Mouse (Mus musculus) CH12.LX (cell line): ENCODE measurements around the gene Hspbp1. TPM values are rescaled to one million over a fixed set of nuclear protein-coding genes. Genes with fewer than 3 reads are reported as not detected.
A peak's percentile ranks its signal among the peaks of the same experiment; 100 is the strongest.

Experiments
- DNase-seq: peaks from one replicate; pipeline ENCODE4 v3.0.0-alpha.2; 2013; ENCODE audit errors: extremely low read depth
- H3K27ac ChIP-seq: 2 replicates; pipeline ENCODE4 v1.5.1; 2012; ENCODE audit warnings: low read depth, mild to moderate bottlenecking, control low read depth, moderate library complexity; ENCODE audit not compliant: insufficient read depth
- H3K27me3 ChIP-seq: replicated peaks from 2 replicates; pipeline ENCODE3; 2012; ENCODE audit warnings: inconsistent platforms
- H3K36me3 ChIP-seq, 2 experiments: replicated peaks in 1 of 2; 2 replicates each; pipeline versions ENCODE3 to v1.6.1; 2012; ENCODE audit warnings: inconsistent platforms in 1 of 2, low read length in 1 of 2, mild to moderate bottlenecking in 1 of 2, mixed read lengths in 1 of 2, moderate library complexity in 1 of 2; ENCODE audit not compliant: control insufficient read depth in 1 of 2, insufficient read depth in 1 of 2
- H3K4me1 ChIP-seq, 2 experiments: 2 replicates each; pipeline ENCODE4 v1.6.1; 2012; ENCODE audit warnings: inconsistent platforms in 1 of 2, moderate library complexity in 1 of 2; ENCODE audit not compliant: insufficient read depth in 2 of 2, control insufficient read depth in 1 of 2
- H3K4me2 ChIP-seq: 2 replicates; pipeline ENCODE4 v1.6.1; 2012; ENCODE audit warnings: low read depth, mild to moderate bottlenecking, control low read depth; ENCODE audit not compliant: poor library complexity, insufficient read depth, severe bottlenecking
- H3K4me3 ChIP-seq, 3 experiments: fragments of 150-350 bp in 1 of 3; sonication (generic) in 1 of 3; replicated peaks in 1 of 3; 2 replicates each; pipeline versions ENCODE3 to v1.5.1; 2011 to 2012; ENCODE audit warnings: low read depth in 2 of 3, low read length in 2 of 3, mild to moderate bottlenecking in 2 of 3, moderate library complexity in 2 of 3, control low read depth in 1 of 3, improper control_type of control experiment in 1 of 3, inconsistent platforms in 1 of 3, mixed read lengths in 1 of 3; ENCODE audit not compliant: poor library complexity in 1 of 3
- H3K79me2 ChIP-seq: replicated peaks from 2 replicates; pipeline ENCODE4 v1.6.1; 2012; ENCODE audit warnings: mild to moderate bottlenecking, moderate library complexity; ENCODE audit not compliant: control insufficient read depth, poor library complexity, insufficient read depth, severe bottlenecking; ENCODE audit errors: extremely low read depth
- H3K9ac ChIP-seq: 2 replicates; pipeline ENCODE4 v1.6.1; 2012; ENCODE audit warnings: low read depth, mild to moderate bottlenecking, control low read depth, moderate library complexity; ENCODE audit not compliant: insufficient read depth
- H3K9me3 ChIP-seq: replicated peaks from 2 replicates; pipeline ENCODE3; 2012; ENCODE audit warnings: low read length, inconsistent platforms, mixed read lengths
- BHLHE40 ChIP-seq: IDR thresholded peaks from 2 replicates; pipeline ENCODE4 v1.6.1; 2011; ENCODE audit warnings: mild to moderate bottlenecking, low read depth, low read length, improper control_type of control experiment
- CHD1 ChIP-seq: IDR thresholded peaks from 2 replicates; pipeline ENCODE4 v1.6.1; 2012; ENCODE audit warnings: low read depth, low read length, improper control_type of control experiment, inconsistent platforms
- ELF1 ChIP-seq: IDR thresholded peaks from 2 replicates; pipeline ENCODE4 v1.6.1; 2014; ENCODE audit warnings: low read depth, mild to moderate bottlenecking, inconsistent platforms, low read length, improper control_type of control experiment
- EP300 ChIP-seq: IDR thresholded peaks from 2 replicates; pipeline ENCODE4 v1.6.1; 2011; ENCODE audit warnings: low read length, improper control_type of control experiment
- ETS1 ChIP-seq: conservative IDR thresholded peaks from 2 replicates; pipeline ENCODE4 v1.6.1; 2012; ENCODE audit warnings: low read depth, mild to moderate bottlenecking, inconsistent platforms, low read length, improper control_type of control experiment, moderate library complexity
- GABPA ChIP-seq: IDR thresholded peaks from 2 replicates; pipeline ENCODE4 v1.6.1; 2012; ENCODE audit warnings: low read depth, low read length, improper control_type of control experiment, inconsistent platforms; ENCODE audit not compliant: insufficient replicate concordance
- IRF4 ChIP-seq: IDR thresholded peaks from 2 replicates; pipeline ENCODE4 v1.6.1; 2014; ENCODE audit warnings: low read depth, mild to moderate bottlenecking, inconsistent platforms, low read length, improper control_type of control experiment
- JUN ChIP-seq: IDR thresholded peaks from 2 replicates; pipeline ENCODE4 v1.6.1; 2011; ENCODE audit warnings: low read depth, mild to moderate bottlenecking, low read length, improper control_type of control experiment, moderate library complexity; ENCODE audit not compliant: insufficient read depth
- JUND ChIP-seq: conservative IDR thresholded peaks from 2 replicates; pipeline ENCODE4 v1.6.1; 2011; ENCODE audit warnings: low read depth, low read length, improper control_type of control experiment
- KAT2A ChIP-seq: IDR thresholded peaks from 2 replicates; pipeline ENCODE4 v1.6.1; 2012; ENCODE audit warnings: low read length, improper control_type of control experiment, inconsistent platforms; ENCODE audit not compliant: insufficient replicate concordance
- MAFK ChIP-seq: IDR thresholded peaks from 2 replicates; pipeline ENCODE4 v1.6.1; 2011; ENCODE audit warnings: low read length, improper control_type of control experiment; ENCODE audit not compliant: insufficient replicate concordance
- MAX ChIP-seq: IDR thresholded peaks from 2 replicates; pipeline ENCODE4 v1.6.1; 2011; ENCODE audit warnings: low read length, improper control_type of control experiment
- MAZ ChIP-seq: IDR thresholded peaks from 2 replicates; pipeline ENCODE4 v1.6.1; 2012; ENCODE audit warnings: low read depth, mild to moderate bottlenecking, inconsistent platforms, low read length, improper control_type of control experiment, moderate library complexity
- MEF2A ChIP-seq: IDR thresholded peaks from 2 replicates; pipeline ENCODE4 v1.6.1; 2014; ENCODE audit warnings: low read depth, mild to moderate bottlenecking, inconsistent platforms, low read length, improper control_type of control experiment, borderline replicate concordance
- MYC ChIP-seq: IDR thresholded peaks from 2 replicates; pipeline ENCODE4 v1.6.1; 2011; ENCODE audit warnings: low read depth, mild to moderate bottlenecking, improper control_type of control experiment, low read length
- NELFE ChIP-seq: IDR thresholded peaks from 2 replicates; pipeline ENCODE4 v1.6.1; 2011; ENCODE audit warnings: low read depth, low read length, improper control_type of control experiment
- NRF1 ChIP-seq: IDR thresholded peaks from 2 replicates; pipeline ENCODE4 v1.6.1; 2014; ENCODE audit warnings: low read depth, mild to moderate bottlenecking, inconsistent platforms, low read length, improper control_type of control experiment, moderate library complexity
- PAX5 ChIP-seq: IDR thresholded peaks from 2 replicates; pipeline ENCODE4 v1.6.1; 2012; ENCODE audit warnings: low read length, inconsistent platforms, mixed read lengths
- RAD21 ChIP-seq: IDR thresholded peaks from 2 replicates; pipeline ENCODE4 v1.6.1; 2011; ENCODE audit warnings: low read depth, mild to moderate bottlenecking, low read length, improper control_type of control experiment, moderate library complexity
- RCOR1 ChIP-seq: conservative IDR thresholded peaks from 2 replicates; pipeline ENCODE4 v1.6.1; 2012; ENCODE audit warnings: low read depth, mild to moderate bottlenecking, inconsistent platforms, low read length, improper control_type of control experiment
- TCF12 ChIP-seq: IDR thresholded peaks from 2 replicates; pipeline ENCODE4 v1.6.1; 2014; ENCODE audit warnings: low read depth, mild to moderate bottlenecking, inconsistent platforms, low read length, improper control_type of control experiment
- UBTF ChIP-seq: IDR thresholded peaks from 2 replicates; pipeline ENCODE4 v1.6.1; 2012; ENCODE audit warnings: low read depth, mild to moderate bottlenecking, inconsistent platforms, low read length, improper control_type of control experiment, moderate library complexity
- USF2 ChIP-seq: conservative IDR thresholded peaks from 2 replicates; pipeline ENCODE4 v1.6.1; 2011; ENCODE audit warnings: low read depth, low read length, improper control_type of control experiment
- ZC3H11A ChIP-seq: IDR thresholded peaks from 2 replicates; pipeline ENCODE4 v1.6.1; 2012; ENCODE audit warnings: low read depth, mild to moderate bottlenecking, inconsistent platforms, low read length, improper control_type of control experiment
- ZKSCAN1 ChIP-seq: IDR thresholded peaks from 2 replicates; pipeline ENCODE4 v1.6.1; 2012; ENCODE audit warnings: low read depth, inconsistent platforms, low read length, improper control_type of control experiment, borderline replicate concordance
- ZNF384 ChIP-seq: IDR thresholded peaks from 2 replicates; pipeline ENCODE4 v1.6.1; 2012; ENCODE audit warnings: low read depth, low read length, improper control_type of control experiment, inconsistent platforms
- dilution Hi-C: fragments of 300-500 bp; cut with MboI; formaldehyde crosslinking; loops from 2 replicates; pipeline ENCODE4 v1.14.3; 2020; ENCODE audit warnings: low sequenced_read_pairs; ENCODE audit not compliant: extremely low pct_unique_long_range_greater_than_20kb, extremely low pct_ligation_motif_present
- in situ Hi-C: fragments of 300-500 bp; cut with MboI; formaldehyde crosslinking; loops from 3 replicates; pipeline ENCODE4 v1.14.3; 2019; ENCODE audit warnings: low sequenced_read_pairs, low pct_ligation_motif_present, low pct_unique_long_range_greater_than_20kb, mixed read lengths
- polyA plus RNA-seq: library from polyadenylated mRNA; unstranded; fragments of >175 nt; gene quantifications from 2 replicates; pipeline ENCODE4 v1.2.1, GENCODE M21; 2012; ENCODE audit warnings: low read depth; ENCODE audit not compliant: insufficient read length
- total RNA-seq, 2 experiments: library from RNA; depleted of rRNA; stranded (reverse); fragments of 300-350 nt in 1 of 2; fragments of >200 nt in 1 of 2; gene quantifications; 2 replicates each; pipeline ENCODE4 v1.2.3; 2012 to 2014

Gene Hspbp1
- total and polyA plus RNA-seq, 3 experiments: 90.6 to 131 (median 98.8) TPM

DNA sequence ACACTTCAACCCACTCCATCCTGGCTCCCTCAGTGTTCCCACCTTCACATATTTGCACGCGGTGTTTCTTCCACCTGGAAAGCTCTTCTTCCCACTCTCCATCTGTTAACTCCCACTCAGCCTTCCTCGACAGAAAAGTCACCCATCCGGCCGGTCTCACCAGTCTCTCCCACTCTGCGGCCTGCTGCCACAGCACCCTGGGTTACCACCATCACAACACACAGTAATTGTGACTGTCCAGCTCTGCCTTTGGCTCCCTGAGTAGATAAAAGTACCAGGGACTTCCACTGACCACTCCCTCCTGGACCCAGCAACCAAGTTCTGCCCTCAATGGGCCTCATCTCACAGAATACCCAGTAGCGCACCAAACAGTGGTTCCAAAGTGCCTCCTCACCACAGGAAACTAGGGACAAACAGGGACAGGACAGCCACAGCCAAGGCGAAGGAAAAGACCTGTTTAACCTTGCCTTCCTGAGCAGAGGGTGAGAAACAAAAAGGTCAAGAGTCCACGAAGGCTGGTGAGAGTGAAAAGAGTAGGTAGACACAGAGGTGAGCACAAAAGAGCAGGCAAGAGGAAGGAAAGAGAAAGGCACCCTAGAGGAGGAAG is 27.2 kb downstream of the Hspbp1 start:
- Histone ChIP-seq H3K27me3 (no peaks in the 10 kb centered on the region), H3K4me3 (peak overlapping the region; percentile 80 to 94 (median 93)), H3K36me3 (peaks cover 8 to 38% of the 10 kb centered on the region in 2 experiments), H3K27ac (peak overlapping the region; percentile 18; the same call in 1 of the 2 replicates), H3K79me2 (peaks cover 55% of the 10 kb centered on the region), H3K4me2 (peak overlapping the region; percentile 90), H3K9ac (peak overlapping the region; percentile 98), H3K4me1 (peaks cover 11 to 65% of the 10 kb centered on the region in 2 experiments), H3K9me3 (no peaks in the 10 kb centered on the region)
- DNase-seq: no peak
- dilution Hi-C loops: no loop called here
- in situ Hi-C loops: no loop called here
- peak; percentile 57; the same call in 1 of the 2 replicates for TF ChIP-seq CHD1
- TF ChIP-seq RCOR1: no peak
- no peak for TF ChIP-seq PAX5
- no peak for TF ChIP-seq BHLHE40

GRCm38 (mm10) chr7:4656818-4657217 is 28.1 kb downstream of the Hspbp1 start:
- Histone ChIP-seq H3K27ac (peak overlapping the region; percentile 4; the same call in 1 of the 2 replicates), H3K4me1 (peaks cover 11 to 65% of the 10 kb centered on the region in 2 experiments)
- dilution Hi-C loops: no loop called here

DNA sequence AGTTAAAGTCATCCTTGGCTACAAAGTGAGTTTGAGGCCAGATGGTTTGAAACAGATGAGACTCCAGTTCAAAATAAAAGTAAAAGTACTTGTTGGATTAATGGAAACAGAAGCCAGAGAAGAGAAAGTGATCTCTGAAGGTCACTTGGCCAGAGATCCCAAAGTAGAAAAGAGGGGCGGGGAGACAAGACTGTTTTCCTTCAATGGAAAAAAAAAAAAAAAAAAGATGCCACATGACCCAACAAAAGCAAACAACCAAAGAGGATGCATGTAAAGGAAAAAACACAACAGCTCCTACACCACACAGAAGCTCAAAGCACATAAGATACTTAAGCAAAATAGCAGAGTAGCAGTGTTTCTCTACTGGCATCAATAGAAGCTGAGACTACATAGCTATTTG is 29.0 kb downstream of the Hspbp1 start:
- Histone ChIP-seq H3K4me2 (peak overlapping the region; percentile 90), H3K9ac (0 out of 2 replicates have a peak overlapping the region, but pooled peaks have one; percentile 98), H3K36me3 (peaks cover 8 to 36% of the 10 kb centered on the region in 2 experiments), H3K27me3 (no peaks in the 10 kb centered on the region), H3K27ac (no peak overlapping the region), H3K4me1 (peaks cover 16 to 67% of the 10 kb centered on the region in 2 experiments), H3K4me3 (peak overlapping the region in 1 of 3 experiments; percentile 25), H3K79me2 (peaks cover 72% of the 10 kb centered on the region), H3K9me3 (no peaks in the 10 kb centered on the region)
- TF ChIP-seq RAD21 (no peak), ZNF384 (peak; percentile 86), EP300 (peak; percentile 13; the same call in 1 of the 2 replicates)
- dilution Hi-C loops: no loop called here
- in situ Hi-C loops: no loop called here
- DNase-seq: no peak

More at GRCm38 (mm10) chr7:4656818-4657217, 28.1 kb downstream of the Hspbp1 start:
- Histone ChIP-seq H3K36me3 (peaks cover 5 to 37% of the 10 kb centered on the region in 2 experiments), H3K9ac (peak overlapping the region; percentile 98; the same call in 1 of the 2 replicates), H3K4me3 (peak overlapping the region; percentile 80 to 94 (median 93)), H3K4me2 (peak overlapping the region; percentile 90), H3K9me3 (no peaks in the 10 kb centered on the region), H3K27me3 (no peaks in the 10 kb centered on the region), H3K79me2 (peaks cover 63% of the 10 kb centered on the region)
- DNase-seq: no peak
- no peak for TF ChIP-seq MAFK
- TF ChIP-seq NELFE: no peak
- TF ChIP-seq ZC3H11A: no peak
- no peak for TF ChIP-seq ETS1
- TF ChIP-seq MYC: no peak
- TF ChIP-seq JUN: no peak
- no peak for TF ChIP-seq GABPA
- TF ChIP-seq USF2: no peak
- TF ChIP-seq ELF1: no peak
- TF ChIP-seq UBTF: no peak
- TF ChIP-seq MAZ: no peak
- TF ChIP-seq TCF12: no peak
- no peak for TF ChIP-seq MEF2A
- TF ChIP-seq NRF1: no peak
- TF ChIP-seq ZKSCAN1: no peak
- no peak for TF ChIP-seq KAT2A
- no peak for TF ChIP-seq ZNF384
- TF ChIP-seq MAX: no peak
- no peak for TF ChIP-seq IRF4
- TF ChIP-seq JUND: no peak
- in situ Hi-C loops: no loop called here
